ENCODE assay signal across 7 mouse cellular contexts in the genomic region with DNA sequence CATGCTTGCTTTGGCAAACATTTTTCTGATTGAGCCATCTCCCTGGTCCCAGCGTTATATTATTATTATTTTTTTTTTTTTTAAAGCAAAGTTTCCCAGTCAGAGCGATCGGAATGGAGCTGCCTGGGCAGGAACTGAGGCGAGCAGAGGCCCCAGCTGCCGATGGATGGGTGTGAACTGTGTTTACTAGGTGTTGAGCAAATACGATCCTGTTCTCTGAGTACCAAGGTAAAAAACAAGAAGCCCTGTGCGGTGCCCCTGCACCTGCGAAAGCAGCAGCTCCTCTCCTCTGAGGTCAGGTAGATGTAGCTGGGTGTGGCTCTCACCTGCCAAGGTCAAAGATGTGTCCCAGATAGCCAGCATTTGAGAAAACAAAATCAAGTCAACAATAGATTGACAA.
"Had no signal": no experiment of that assay in that cellular context is flagged by ENCODE, and none has a peak within 500 bp of the region (broad histone marks: within the 10 kb centered on the region; RNA-seq: fewer than 3 reads in every experiment).

No protein-coding gene starts in this region.

- H3K4me1 ChIP-seq: midbrain, embryonic 12.5 days had no signal

- H3K4me2 ChIP-seq: lung, embryonic 14.5 days; midbrain, embryonic 12.5 days had no signal

- H3K9me3 ChIP-seq: midbrain, embryonic 12.5 days; neural tube, embryonic 13.5 days had no signal

- H3K4me3 ChIP-seq: midbrain, embryonic 12.5 days; myocyte; neural tube, embryonic 13.5 days had no signal

- H3K27me3 ChIP-seq: midbrain, embryonic 12.5 days; neural tube, embryonic 13.5 days had no signal

- H3K9ac ChIP-seq: liver, embryonic 14.5 days; liver, postnatal 0 days; lung, embryonic 14.5 days; midbrain, embryonic 12.5 days; neural tube, embryonic 13.5 days had no signal

- H3K27ac ChIP-seq: liver, embryonic 14.5 days; macrophage; midbrain, embryonic 12.5 days; neural tube, embryonic 13.5 days had no signal
